Mouse (Mus musculus) embryonic fibroblast, embryonic 13.5 days (primary cell): ENCODE data around the gene Tapt1. TPM values are rescaled to one million over a fixed set of nuclear protein-coding genes. Genes with fewer than 3 reads are reported as not detected.
A peak's percentile ranks its signal among the peaks of the same experiment; 100 is the strongest.
"Not testable (repeated sequence)": the region's sequence is repeated elsewhere in the genome, so short reads cannot be mapped to it uniquely, and the experiment has no call there.

Source experiments
- H3K27ac ChIP-seq: 2 replicates; pipeline ENCODE4 v1.5.1; 2012; ENCODE audit warnings: low read length, control low read depth, inconsistent platforms; ENCODE audit not compliant: insufficient read depth
- H3K4me1 ChIP-seq: 2 replicates; pipeline ENCODE4 v1.6.1; 2011; ENCODE audit warnings: low read length; ENCODE audit not compliant: control insufficient read depth, insufficient read depth
- H3K4me3 ChIP-seq: 2 replicates; pipeline ENCODE4 v1.5.1; 2011; ENCODE audit warnings: mild to moderate bottlenecking, control low read depth, low read length; ENCODE audit not compliant: insufficient read depth
- CTCF ChIP-seq: IDR thresholded peaks from 2 replicates; pipeline ENCODE4 v1.5.1; 2011; ENCODE audit warnings: mild to moderate bottlenecking, control low read depth, low read length, moderate library complexity, borderline replicate concordance; ENCODE audit not compliant: insufficient read depth
- POLR2A ChIP-seq: IDR thresholded peaks from 2 replicates; pipeline ENCODE4 v1.6.1; 2011; ENCODE audit warnings: low read depth, mild to moderate bottlenecking, control low read depth, low read length, moderate library complexity
- polyA plus RNA-seq: library from polyadenylated mRNA; stranded (reverse); fragments of >200 nt; gene quantifications from 2 replicates; pipeline ENCODE4 v1.2.4, GENCODE M21; 2011; ENCODE audit warnings: low read depth; ENCODE audit not compliant: missing spikeins, insufficient read length

Tapt1 gene
- 36.2 and 41.1 TPM in 2 replicates for polyA plus RNA-seq

- Histone ChIP-seq H3K27ac (peak within 1 kb of the TSS; percentile 34), H3K4me1 (peaks cover 7% of the 10 kb centered on the region), H3K4me3 (peak within 1 kb of the TSS; percentile 91)
- TF ChIP-seq CTCF: no peak
- TF ChIP-seq POLR2A: peak; percentile 34; the same call in 1 of the 2 replicates
Observed at GRCm38 (mm10) chr5:44226521-44227461, at the start of gene Tapt1. Gene Tapt1 (minus strand): TSS chr5:44226626.

GRCm38 (mm10) chr5:44271564-44271963 is 45.1 kb upstream of the Tapt1 start:
- TF ChIP-seq POLR2A (no peak), CTCF (no peak)

GRCm38 (mm10) chr5:44268524-44268923 is 42.1 kb upstream of the Tapt1 start:
- 0 out of 2 replicates have a peak, but pooled peaks have one; percentile 4 for TF ChIP-seq CTCF
- H3K4me3 ChIP-seq, H3K27ac ChIP-seq, H3K4me1 ChIP-seq: not testable (repeated sequence)

More at GRCm38 (mm10) chr5:44271564-44271963, 45.1 kb upstream of the Tapt1 start:
- Histone ChIP-seq H3K4me3 (no peak overlapping the region), H3K4me1 (peaks cover 4% of the 10 kb centered on the region; the same call in 1 of the 2 replicates), H3K27ac (no peak overlapping the region)

- Histone ChIP-seq H3K4me3 (no peak overlapping the region), H3K4me1 (no peaks in the 10 kb centered on the region), H3K27ac (no peak overlapping the region)
- TF ChIP-seq POLR2A: no peak
- no peak for TF ChIP-seq CTCF
Observed at GRCm38 (mm10) chr5:44261691-44262090, 35.3 kb upstream of the Tapt1 start.

- TF ChIP-seq POLR2A: no peak
- no peak for TF ChIP-seq CTCF
- Histone ChIP-seq H3K4me3 (no peak overlapping the region), H3K4me1 (no peaks in the 10 kb centered on the region), H3K27ac (no peak overlapping the region)
Observed at GRCm38 (mm10) chr5:44261172-44261571, 34.7 kb upstream of the Tapt1 start.

GRCm38 (mm10) chr5:44259678-44260077 is 33.3 kb upstream of the Tapt1 start:
- no peak overlapping the region for H3K4me3 ChIP-seq
- TF ChIP-seq POLR2A: no peak
- TF ChIP-seq CTCF: no peak

GRCm38 (mm10) chr5:44258163-44258562 is 31.7 kb upstream of the Tapt1 start:
- H3K27ac ChIP-seq: no peak overlapping the region
- H3K4me1 ChIP-seq: no peaks in the 10 kb centered on the region
- H3K4me3 ChIP-seq: no peak overlapping the region
- no peak for TF ChIP-seq POLR2A
- peak; percentile 39; the same call in 1 of the 2 replicates for TF ChIP-seq CTCF

More at GRCm38 (mm10) chr5:44259678-44260077, 33.3 kb upstream of the Tapt1 start:
- H3K4me1 ChIP-seq: no peaks in the 10 kb centered on the region
- no peak overlapping the region for H3K27ac ChIP-seq

- H3K4me1 ChIP-seq: no peaks in the 10 kb centered on the region
- no peak overlapping the region for H3K4me3 ChIP-seq
- no peak overlapping the region for H3K27ac ChIP-seq
- TF ChIP-seq POLR2A: no peak
- TF ChIP-seq CTCF: no peak
Observed at GRCm38 (mm10) chr5:44257401-44257800, 31.0 kb upstream of the Tapt1 start.

- Histone ChIP-seq H3K4me1 (no peaks in the 10 kb centered on the region), H3K4me3 (no peak overlapping the region), H3K27ac (no peak overlapping the region)
- TF ChIP-seq CTCF (no peak), POLR2A (no peak)
Observed at GRCm38 (mm10) chr5:44256512-44256911, 30.1 kb upstream of the Tapt1 start.
